8 mouse cellular contexts compared by ENCODE assay signal in genomic region chr2:168117147-168117546, GRCm38 (mm10). TPM values are rescaled to one million over a fixed set of nuclear protein-coding genes. Genes with fewer than 3 reads are reported as not detected.
DNase-seq lines count a peak whose midpoint lies in the region; ATAC-seq lines count a peak whose summit lies in the region.

No protein-coding gene starts in this region.

- H3K4me2 ChIP-seq in kidney, embryonic 15.5 days, result peak overlapping the region; percentile 81
- H3K4me2 ChIP-seq in liver, embryonic 16.5 days (ENCODE audit: low read depth, low read length), result peak overlapping the region; percentile 80
- H3K4me2 ChIP-seq in neural tube, embryonic 12.5 days (replicated peaks), result peak overlapping the region; percentile 65

- peak overlapping the region; percentile 47 for H3K4me3 ChIP-seq in kidney, embryonic 15.5 days (replicated peaks)
- peak overlapping the region; percentile 56 for H3K4me3 ChIP-seq in liver, embryonic 16.5 days (ENCODE audit: low read depth, low read length)
- peak overlapping the region; percentile 31 for H3K4me3 ChIP-seq in neural tube, embryonic 12.5 days

- H3K9me3 ChIP-seq in kidney, embryonic 15.5 days (replicated peaks), result no peaks in the 10 kb centered on the region
- H3K9me3 ChIP-seq in liver, embryonic 16.5 days (replicated peaks; ENCODE audit: control insufficient read depth, low read length), result no peaks in the 10 kb centered on the region
- H3K9me3 ChIP-seq in neural tube, embryonic 12.5 days, result no peaks in the 10 kb centered on the region

- WGBS in kidney, embryonic 15.5 days, result under 1% methylated on average over 37 of the region's 37 CpGs
- WGBS in liver, embryonic 16.5 days (ENCODE audit: insufficient replicate concordance), result 1% methylated on average over 37 of the region's 37 CpGs
- WGBS in neural tube, embryonic 12.5 days, result under 1% methylated on average over 37 of the region's 37 CpGs

- peak overlapping the region; percentile 40 for H3K9ac ChIP-seq in kidney, embryonic 15.5 days
- peak overlapping the region; percentile 45; the same call in 1 of the 2 replicates for H3K9ac ChIP-seq in liver, embryonic 16.5 days (ENCODE audit: low read depth, low read length)
- peak overlapping the region; percentile 30; the same call in 1 of the 2 replicates for H3K9ac ChIP-seq in neural tube, embryonic 12.5 days

- peaks cover 34% of the 10 kb centered on the region for H3K4me1 ChIP-seq in kidney, embryonic 15.5 days
- H3K4me1 ChIP-seq in liver, embryonic 16.5 days (ENCODE audit: control insufficient read depth, low read depth, low read length), result peaks cover 17% of the 10 kb centered on the region; the same call in 1 of the 2 replicates
- peaks cover 14% of the 10 kb centered on the region for H3K4me1 ChIP-seq in neural tube, embryonic 12.5 days

- peak; percentile 67 for DNase-seq in right cerebral cortex, adult 18-20 months
- no peak for DNase-seq in right cerebral cortex, postnatal 36 days (ENCODE audit: low spot score in 2 of 2)
- DNase-seq in thymus, postnatal 10 days (ENCODE audit: low spot score in 2 of 2), result peak; percentile 18 to 67

- no peak overlapping the region for H3K27ac ChIP-seq in kidney, embryonic 15.5 days
- no peak overlapping the region for H3K27ac ChIP-seq in liver, embryonic 16.5 days (ENCODE audit: low read length)
- H3K27ac ChIP-seq in neural tube, embryonic 12.5 days, result no peak overlapping the region

- peak; percentile 35 for ATAC-seq in common myeloid progenitor, adult 5-6 weeks (replicated peaks; ENCODE audit: low read depth, poor library complexity, severe bottlenecking)
- ATAC-seq in granulocyte monocyte progenitor cell, adult 5-6 weeks (replicated peaks; ENCODE audit: poor library complexity, severe bottlenecking), result peak; percentile 43
- ATAC-seq in kidney, embryonic 15.5 days (replicated peaks; ENCODE audit: low FRiP score), result peak; percentile 41
- peak; percentile 62 for ATAC-seq in liver, embryonic 16.5 days (ENCODE audit: low read depth)
- ATAC-seq in neural tube, embryonic 12.5 days (ENCODE audit: low FRiP score, low read depth), result peak; percentile 64; the same call in 1 of the 2 replicates

- H3K27me3 ChIP-seq in kidney, embryonic 15.5 days, result no peaks in the 10 kb centered on the region; the same call in none of the 2 replicates
- H3K27me3 ChIP-seq in liver, embryonic 16.5 days (ENCODE audit: control insufficient read depth, insufficient read depth, low read depth, low read length), result peaks cover 2% of the 10 kb centered on the region; the same call in 1 of the 2 replicates
- H3K27me3 ChIP-seq in neural tube, embryonic 12.5 days (replicated peaks), result peaks cover 3% of the 10 kb centered on the region; the same call in 1 of the 2 replicates

- no peaks in the 10 kb centered on the region for H3K36me3 ChIP-seq in kidney, embryonic 15.5 days
- H3K36me3 ChIP-seq in liver, embryonic 16.5 days (ENCODE audit: control insufficient read depth, insufficient read depth), result no peaks in the 10 kb centered on the region
- H3K36me3 ChIP-seq in neural tube, embryonic 12.5 days, result no peaks in the 10 kb centered on the region

RNA-seq across cellular contexts. Expression of gene Pard6b, which starts 36.3 kb away (rescaled TPM):
- total RNA-seq in common myeloid progenitor, adult 5-6 weeks (2017), result 0.41 and 1.2 TPM in 2 replicates
- 0.58 TPM in 1 of 2 replicates, not detected in the other for total RNA-seq in granulocyte monocyte progenitor cell, adult 5-6 weeks (2014; fragmentation: Nextera tagmentation)
- 0.04 and 0.21 TPM in 2 replicates for total RNA-seq in granulocyte monocyte progenitor cell, adult 5-6 weeks (2017)
- polyA plus RNA-seq in kidney, embryonic 15.5 days (2015; fragmentation: Nextera tagmentation; extraction: Ambion mirVana), result 19.0 and 20.4 TPM in 2 replicates
- polyA plus RNA-seq in liver, embryonic 16.5 days (2015; fragmentation: Nextera tagmentation; extraction: Ambion mirVana), result 2.3 and 2.7 TPM in 2 replicates
- 9.3 and 10.1 TPM in 2 replicates for polyA plus RNA-seq in neural tube, embryonic 12.5 days (2016; fragmentation: Nextera tagmentation; extraction: Ambion mirVana)

Comparison
In these comparisons a context has a peak if more than half of its experiments do, and no peak if none do; other contexts are left out.
1. DNase-seq: peak in right cerebral cortex, adult 18-20 months (single experiment) and thymus, postnatal 10 days (2 of 2); none in right cerebral cortex, postnatal 36 days (0 of 2).
2. Peak in every context shown above with its lines, with median percentiles within 50 percentile points of each other: ATAC-seq, H3K4me2 ChIP-seq, H3K4me3 ChIP-seq and H3K9ac ChIP-seq.